Mouse (Mus musculus): ENCODE measurements at regions not wholly inside any gene's neighbourhood (a gene's known extent, or its start where the extent isn't known, plus 50 kb on each side); places are given as distances from the start of the nearest gene placed in this dataset.
A peak's percentile ranks its signal among the peaks of the same experiment; 100 is the strongest.

DNA sequence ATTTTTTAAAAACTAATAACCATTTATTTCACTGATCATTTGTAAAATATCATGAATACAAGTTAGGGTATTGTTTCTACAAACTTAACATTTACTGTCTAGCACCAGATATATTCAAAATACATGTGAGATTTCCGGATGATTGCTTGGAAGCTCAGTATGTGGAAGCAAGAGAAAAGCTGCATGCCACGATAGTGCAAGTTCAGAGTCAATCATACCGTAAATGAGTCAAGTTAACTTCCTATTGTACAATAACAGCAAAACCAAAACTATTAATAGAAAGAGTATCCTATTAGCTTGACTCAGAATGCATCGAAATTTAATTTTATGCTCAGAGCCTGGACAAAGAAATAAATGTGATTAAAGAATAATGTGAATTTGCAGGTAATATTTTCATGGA lies 1284.6 kb upstream of the Cited2 start:
- Histone ChIP-seq H3K4me1 (ENCODE audit: control insufficient read depth, insufficient read depth, low read length) (peaks cover 6% of the 10 kb centered on the region; the same call in 1 of the 2 replicates), H3K36me3 (ENCODE audit: control insufficient read depth, insufficient read depth, low read length) (no peaks in the 10 kb centered on the region), H3K4me2 (ENCODE audit: low read depth, low read length) (no peak overlapping the region), H3K27ac (ENCODE audit: low read length) (no peak overlapping the region), H3K9ac (ENCODE audit: low read length) (no peak overlapping the region), H3K27me3 (ENCODE audit: control insufficient read depth, insufficient read depth, low read length) (no peaks in the 10 kb centered on the region), H3K4me3 (replicated peaks; ENCODE audit: low read length) (no peak overlapping the region), H3K9me3 (replicated peaks; ENCODE audit: control insufficient read depth, low read length) (no peaks in the 10 kb centered on the region)
- WGBS: 85% methylated on average over 4 of the region's 4 CpGs
- ATAC-seq (ENCODE audit: insufficient read depth, low FRiP score): no peak

GRCm38 (mm10) chr10:16440932-16441640 lies 1281.9 kb upstream of the Cited2 start:
- 21% methylated on average over 3 of the region's 3 CpGs for WGBS
- H3K9me3 ChIP-seq (replicated peaks; ENCODE audit: control insufficient read depth, low read length): no peaks in the 10 kb centered on the region
- H3K9ac ChIP-seq (ENCODE audit: low read length): no peak overlapping the region
- H3K4me3 ChIP-seq (replicated peaks; ENCODE audit: low read length): no peak overlapping the region
- H3K27me3 ChIP-seq (ENCODE audit: control insufficient read depth, insufficient read depth, low read length): no peaks in the 10 kb centered on the region
- H3K27ac ChIP-seq (ENCODE audit: low read length): peak overlapping the region; percentile 18; the same call in 1 of the 2 replicates
- no peak overlapping the region for H3K4me2 ChIP-seq (ENCODE audit: low read depth, low read length)
- H3K4me1 ChIP-seq (ENCODE audit: control insufficient read depth, insufficient read depth, low read length): peaks cover 6% of the 10 kb centered on the region; the same call in 1 of the 2 replicates
- peak; percentile 47 for ATAC-seq (ENCODE audit: insufficient read depth, low FRiP score)
- no peaks in the 10 kb centered on the region for H3K36me3 ChIP-seq (ENCODE audit: control insufficient read depth, insufficient read depth, low read length)

GRCm38 (mm10) chr10:16441661-16442072 lies 1281.4 kb upstream of the Cited2 start:
- 71% methylated on average over 2 of the region's 2 CpGs for WGBS

GRCm38 (mm10) chr10:16443901-16444300 lies 1279.1 kb upstream of the Cited2 start:
- ATAC-seq (ENCODE audit: insufficient read depth, low FRiP score): no peak
- Histone ChIP-seq H3K27ac (ENCODE audit: low read length) (no peak overlapping the region), H3K4me2 (ENCODE audit: low read depth, low read length) (no peak overlapping the region), H3K9me3 (replicated peaks; ENCODE audit: control insufficient read depth, low read length) (no peaks in the 10 kb centered on the region), H3K36me3 (ENCODE audit: control insufficient read depth, insufficient read depth, low read length) (no peaks in the 10 kb centered on the region), H3K27me3 (ENCODE audit: control insufficient read depth, insufficient read depth, low read length) (no peaks in the 10 kb centered on the region), H3K4me1 (ENCODE audit: control insufficient read depth, insufficient read depth, low read length) (peaks cover 6% of the 10 kb centered on the region; the same call in 1 of the 2 replicates), H3K4me3 (replicated peaks; ENCODE audit: low read length) (no peak overlapping the region), H3K9ac (ENCODE audit: low read length) (no peak overlapping the region)

More at GRCm38 (mm10) chr10:16441661-16442072, 1281.4 kb upstream of the Cited2 start:
- Histone ChIP-seq H3K36me3 (ENCODE audit: control insufficient read depth, insufficient read depth, low read length) (no peaks in the 10 kb centered on the region), H3K27me3 (ENCODE audit: control insufficient read depth, insufficient read depth, low read length) (no peaks in the 10 kb centered on the region), H3K4me2 (ENCODE audit: low read depth, low read length) (no peak overlapping the region), H3K9ac (ENCODE audit: low read length) (no peak overlapping the region), H3K9me3 (replicated peaks; ENCODE audit: control insufficient read depth, low read length) (no peaks in the 10 kb centered on the region), H3K27ac (ENCODE audit: low read length) (no peak overlapping the region), H3K4me3 (replicated peaks; ENCODE audit: low read length) (no peak overlapping the region), H3K4me1 (ENCODE audit: control insufficient read depth, insufficient read depth, low read length) (peaks cover 6% of the 10 kb centered on the region; the same call in 1 of the 2 replicates)
- ATAC-seq (ENCODE audit: insufficient read depth, low FRiP score): no peak

- ATAC-seq (ENCODE audit: insufficient read depth, low FRiP score): no peak
- H3K27me3 ChIP-seq (ENCODE audit: control insufficient read depth, insufficient read depth, low read length): no peaks in the 10 kb centered on the region
- H3K9ac ChIP-seq (ENCODE audit: low read length): no peak overlapping the region
- H3K9me3 ChIP-seq (replicated peaks; ENCODE audit: control insufficient read depth, low read length): no peaks in the 10 kb centered on the region
- no peak overlapping the region for H3K27ac ChIP-seq (ENCODE audit: low read length)
- no peaks in the 10 kb centered on the region for H3K36me3 ChIP-seq (ENCODE audit: control insufficient read depth, insufficient read depth, low read length)
- no peak overlapping the region for H3K4me3 ChIP-seq (replicated peaks; ENCODE audit: low read length)
- H3K4me1 ChIP-seq (ENCODE audit: control insufficient read depth, insufficient read depth, low read length): no peaks in the 10 kb centered on the region
- H3K4me2 ChIP-seq (ENCODE audit: low read depth, low read length): no peak overlapping the region
- 63% methylated on average over 3 of the region's 3 CpGs for whole genome bisulfite sequencing
Observed at GRCm38 (mm10) chr10:16467935-16468334, 1255.1 kb upstream of the Cited2 start.

- Histone ChIP-seq H3K9me3 (replicated peaks; ENCODE audit: control insufficient read depth, low read length) (no peaks in the 10 kb centered on the region), H3K36me3 (ENCODE audit: control insufficient read depth, insufficient read depth, low read length) (no peaks in the 10 kb centered on the region), H3K27ac (ENCODE audit: low read length) (no peak overlapping the region), H3K4me2 (ENCODE audit: low read depth, low read length) (no peak overlapping the region), H3K4me3 (replicated peaks; ENCODE audit: low read length) (no peak overlapping the region), H3K9ac (ENCODE audit: low read length) (no peak overlapping the region), H3K4me1 (ENCODE audit: control insufficient read depth, insufficient read depth, low read length) (no peaks in the 10 kb centered on the region), H3K27me3 (ENCODE audit: control insufficient read depth, insufficient read depth, low read length) (no peaks in the 10 kb centered on the region)
- no peak for ATAC-seq (ENCODE audit: insufficient read depth, low FRiP score)
- WGBS: 7% methylated on average over 1 of the region's 1 CpGs
Observed at GRCm38 (mm10) chr10:16469711-16470110, 1253.3 kb upstream of the Cited2 start.

DNA sequence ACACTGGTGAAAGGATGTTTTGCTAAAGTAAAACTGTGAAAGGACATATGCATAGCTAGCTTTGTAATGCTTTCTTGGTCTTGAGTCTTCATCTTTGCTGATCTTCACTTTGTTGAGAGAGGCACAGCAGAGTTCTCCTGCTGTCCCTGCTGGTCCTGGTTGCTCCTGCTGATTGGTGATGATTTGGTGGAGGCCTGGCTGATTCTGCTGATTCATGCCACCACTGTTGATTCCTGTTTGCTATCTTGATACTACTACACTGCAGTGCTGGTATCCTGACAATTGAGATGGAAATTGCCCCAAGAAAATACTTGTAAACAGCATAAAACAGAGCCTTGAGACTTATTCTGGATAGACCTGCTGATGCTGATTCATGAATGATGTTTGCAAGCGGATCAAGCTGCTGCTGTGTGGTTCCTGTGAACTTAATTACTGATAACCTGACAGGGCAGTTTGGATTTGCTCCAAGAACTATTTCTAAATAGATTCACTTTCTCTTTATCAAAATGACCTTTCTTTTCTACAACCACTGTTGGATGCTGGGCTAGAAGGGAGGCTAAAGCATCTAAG lies 1249.0 kb upstream of the Cited2 start:
- no peaks in the 10 kb centered on the region for H3K27me3 ChIP-seq (ENCODE audit: control insufficient read depth, insufficient read depth, low read length)
- ATAC-seq (ENCODE audit: insufficient read depth, low FRiP score): no peak
- H3K9me3 ChIP-seq (replicated peaks; ENCODE audit: control insufficient read depth, low read length): no peaks in the 10 kb centered on the region
- no peak overlapping the region for H3K27ac ChIP-seq (ENCODE audit: low read length)
- H3K4me1 ChIP-seq (ENCODE audit: control insufficient read depth, insufficient read depth, low read length): no peaks in the 10 kb centered on the region
- WGBS: 65% methylated on average over 1 of the region's 1 CpGs
- H3K36me3 ChIP-seq (ENCODE audit: control insufficient read depth, insufficient read depth, low read length): no peaks in the 10 kb centered on the region
- no peak overlapping the region for H3K4me2 ChIP-seq (ENCODE audit: low read depth, low read length)
- no peak overlapping the region for H3K4me3 ChIP-seq (replicated peaks; ENCODE audit: low read length)
- H3K9ac ChIP-seq (ENCODE audit: low read length): no peak overlapping the region

- no peaks in the 10 kb centered on the region for H3K4me1 ChIP-seq (ENCODE audit: control insufficient read depth, insufficient read depth, low read length)
- no peak for ATAC-seq (ENCODE audit: insufficient read depth, low FRiP score)
- H3K36me3 ChIP-seq (ENCODE audit: control insufficient read depth, insufficient read depth, low read length): no peaks in the 10 kb centered on the region
- H3K9me3 ChIP-seq (replicated peaks; ENCODE audit: control insufficient read depth, low read length): no peaks in the 10 kb centered on the region
- no peak overlapping the region for H3K27ac ChIP-seq (ENCODE audit: low read length)
- no peaks in the 10 kb centered on the region for H3K27me3 ChIP-seq (ENCODE audit: control insufficient read depth, insufficient read depth, low read length)
- no peak overlapping the region for H3K4me3 ChIP-seq (replicated peaks; ENCODE audit: low read length)
- WGBS: 71% methylated on average over 1 of the region's 1 CpGs
- H3K9ac ChIP-seq (ENCODE audit: low read length): no peak overlapping the region
- H3K4me2 ChIP-seq (ENCODE audit: low read depth, low read length): no peak overlapping the region
Observed at GRCm38 (mm10) chr10:16498580-16498979, 1224.4 kb upstream of the Cited2 start.

- Histone ChIP-seq H3K4me2 (ENCODE audit: low read depth, low read length) (no peak overlapping the region), H3K27me3 (ENCODE audit: control insufficient read depth, insufficient read depth, low read length) (no peaks in the 10 kb centered on the region), H3K27ac (ENCODE audit: low read length) (no peak overlapping the region), H3K36me3 (ENCODE audit: control insufficient read depth, insufficient read depth, low read length) (no peaks in the 10 kb centered on the region), H3K4me1 (ENCODE audit: control insufficient read depth, insufficient read depth, low read length) (no peaks in the 10 kb centered on the region), H3K9ac (ENCODE audit: low read length) (no peak overlapping the region), H3K4me3 (replicated peaks; ENCODE audit: low read length) (no peak overlapping the region), H3K9me3 (replicated peaks; ENCODE audit: control insufficient read depth, low read length) (no peaks in the 10 kb centered on the region)
- ATAC-seq (ENCODE audit: insufficient read depth, low FRiP score): no peak
- WGBS: 61% methylated on average over 2 of the region's 2 CpGs
Observed at GRCm38 (mm10) chr10:16507681-16508080, 1215.3 kb upstream of the Cited2 start.

Measured in stomach, embryonic 16.5 days (tissue).